Mouse (Mus musculus) lung, postnatal 0 days (tissue): ENCODE measurements around the gene Gba.
A peak's percentile ranks its signal among the peaks of the same experiment; 100 is the strongest.

ENCODE experiments used
- CTCF ChIP-seq: IDR thresholded peaks from 2 replicates; pipeline ENCODE4 v1.5.1; 2016; ENCODE audit warnings: antibody characterized with exemption, mild to moderate bottlenecking
- EP300 ChIP-seq: IDR thresholded peaks from 2 replicates; pipeline ENCODE4 v1.6.1; 2016; ENCODE audit warnings: antibody characterized with exemption, mild to moderate bottlenecking, control low read depth

DNA sequence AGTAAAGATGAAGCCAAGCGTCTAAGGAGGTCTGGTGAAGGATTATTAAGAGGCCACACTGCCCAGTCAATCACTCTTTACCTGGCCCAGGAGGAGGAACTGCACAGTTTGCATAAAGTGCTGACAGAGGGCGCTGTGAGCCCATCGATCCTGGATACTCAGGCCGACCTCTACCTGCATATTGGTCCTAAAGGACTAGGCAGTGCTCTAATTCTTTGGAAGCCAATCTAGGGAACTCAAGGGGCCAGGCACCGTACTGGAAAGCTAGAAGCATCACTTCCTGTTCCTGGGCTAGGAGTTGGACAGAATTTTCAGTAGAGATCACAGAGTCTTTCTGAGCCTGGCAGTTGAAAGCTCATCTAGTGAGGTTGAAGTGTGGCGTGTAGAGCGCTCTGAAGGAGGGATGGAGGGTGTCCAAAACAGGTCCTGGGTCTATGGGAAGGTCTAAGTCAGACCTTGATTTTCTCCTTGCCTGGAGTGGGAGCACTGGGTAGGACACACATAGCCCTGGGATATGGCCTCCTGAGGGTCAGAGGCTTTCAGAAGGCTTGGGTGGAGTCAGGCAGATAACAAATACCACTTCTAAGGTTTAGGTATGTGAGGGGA lies 47.8 kb downstream of the Gba start:
- TF ChIP-seq CTCF (peak; percentile 87), EP300 (peak; percentile 19; the same call in 1 of the 2 replicates)
